Mouse (Mus musculus) cortical plate, adult 2 months (tissue): Measurements from ENCODE around the gene Nrxn1.

ENCODE experiments used
- CTCF ChIP-seq: fragments of 200-500 bp; IDR thresholded peaks from 2 replicates; pipeline ENCODE4 v1.5.1; 2011; ENCODE audit warnings: mild to moderate bottlenecking, control low read depth, low read length; ENCODE audit not compliant: insufficient read depth; ENCODE audit errors: extremely low read depth
- POLR2A ChIP-seq: fragments of 200-500 bp; IDR thresholded peaks from 2 replicates; pipeline ENCODE4 v1.6.1; 2011; ENCODE audit warnings: mild to moderate bottlenecking, low read length, control low read depth; ENCODE audit not compliant: insufficient read depth; ENCODE audit errors: extremely low read depth

DNA sequence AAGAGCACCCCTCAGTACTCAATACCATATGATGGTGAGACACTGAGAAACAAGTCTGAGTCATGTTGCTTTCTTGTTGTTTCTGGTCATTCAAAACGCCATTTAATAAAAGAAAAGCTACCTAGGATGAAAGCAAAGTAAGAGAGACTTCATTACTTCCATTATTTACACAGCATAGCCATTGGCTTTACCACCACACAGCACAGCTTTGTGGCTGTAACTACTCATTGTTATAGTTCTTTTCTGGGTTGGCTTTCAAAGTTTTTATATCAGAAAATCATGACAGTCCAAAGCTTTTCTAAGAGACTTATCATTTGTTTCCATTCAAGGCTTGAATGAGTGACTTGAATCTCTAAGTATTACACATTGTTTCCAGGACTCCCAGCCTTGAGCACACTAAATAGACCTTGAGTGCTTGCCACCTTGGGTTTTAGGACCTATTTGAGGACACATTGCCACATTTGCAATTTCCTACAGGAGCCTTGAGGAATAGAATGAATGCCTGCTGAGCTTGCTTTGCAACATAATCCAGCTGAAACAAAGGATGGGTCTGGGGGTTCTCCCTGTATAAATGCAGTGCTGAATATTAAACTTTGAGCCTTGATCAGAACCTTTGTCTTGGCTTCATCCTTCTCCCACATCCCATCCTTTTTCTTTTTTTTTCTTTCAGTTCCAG is 468.1 kb downstream of the Nrxn1 start:
- TF ChIP-seq CTCF (no peak), POLR2A (no peak)
